15 mouse cellular contexts compared by ENCODE assay signal in the genomic region with DNA sequence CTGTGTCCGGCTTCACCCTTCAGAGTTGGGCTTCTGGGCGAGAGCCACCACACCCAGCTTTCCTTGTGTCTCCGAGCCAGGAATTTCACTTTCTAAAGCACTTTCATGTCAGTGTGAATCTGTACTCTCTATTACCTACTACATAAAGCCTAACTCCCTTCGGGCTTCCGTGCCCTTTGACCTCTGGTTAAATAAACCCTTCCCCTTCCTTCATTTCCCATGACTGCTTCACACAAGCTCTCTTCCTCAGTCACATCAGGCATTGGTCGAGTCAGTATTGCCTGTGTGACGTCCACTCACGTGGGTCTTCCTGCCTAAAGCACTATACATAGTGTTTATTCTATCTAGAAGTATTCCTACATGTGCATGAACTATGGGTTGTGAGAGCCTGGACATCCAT.
A peak's percentile ranks its signal among the peaks of the same experiment; 100 is the strongest.
DNase-seq lines count a peak whose midpoint lies in the region; ATAC-seq lines count a peak whose summit lies in the region.
"Had no signal": no experiment of that assay in that cellular context is flagged by ENCODE, and none has a peak within 500 bp of the region (broad histone marks: within the 10 kb centered on the region; RNA-seq: fewer than 3 reads in every experiment).

No protein-coding gene starts in this region.

- H3K9me3 ChIP-seq in kidney, embryonic 15.5 days (replicated peaks): no peaks in the 10 kb centered on the region
- no peaks in the 10 kb centered on the region for H3K9me3 ChIP-seq in intestine, embryonic 16.5 days (ENCODE audit: control insufficient read depth, low read length)
- no peaks in the 10 kb centered on the region for H3K9me3 ChIP-seq in stomach, embryonic 15.5 days
- H3K9me3 ChIP-seq in forebrain, embryonic 14.5 days (replicated peaks; ENCODE audit: control insufficient read depth, low read length): no peaks in the 10 kb centered on the region
- H3K9me3 ChIP-seq: embryonic facial prominence, embryonic 13.5 days; midbrain, embryonic 15.5 days; neural tube, embryonic 13.5 days had no signal

- peak overlapping the region; percentile 63 for H3K27ac ChIP-seq in kidney, embryonic 15.5 days
- H3K27ac ChIP-seq in intestine, embryonic 16.5 days (ENCODE audit: low read length): no peak overlapping the region
- peak overlapping the region; percentile 40; the same call in 1 of the 2 replicates for H3K27ac ChIP-seq in stomach, embryonic 15.5 days
- no peak overlapping the region for H3K27ac ChIP-seq in forebrain, embryonic 14.5 days (ENCODE audit: low read depth, low read length)
- H3K27ac ChIP-seq: limb, embryonic 13.5 days had no signal

- peaks cover 35% of the 10 kb centered on the region for H3K4me1 ChIP-seq in kidney, embryonic 15.5 days
- peaks cover 13% of the 10 kb centered on the region for H3K4me1 ChIP-seq in intestine, embryonic 16.5 days (ENCODE audit: control insufficient read depth, insufficient read depth, low read length)
- peaks cover 10% of the 10 kb centered on the region; the same call in 1 of the 2 replicates for H3K4me1 ChIP-seq in stomach, embryonic 15.5 days
- H3K4me1 ChIP-seq in forebrain, embryonic 14.5 days (ENCODE audit: control insufficient read depth, insufficient read depth, low read length): no peaks in the 10 kb centered on the region

- 40% methylated on average over 8 of the region's 8 CpGs for WGBS in kidney, embryonic 15.5 days
- 39% methylated on average over 8 of the region's 8 CpGs for WGBS in intestine, embryonic 16.5 days
- WGBS in stomach, embryonic 15.5 days: 40% methylated on average over 8 of the region's 8 CpGs
- 74% methylated on average over 8 of the region's 8 CpGs for WGBS in forebrain, embryonic 14.5 days

- no peak overlapping the region for H3K4me3 ChIP-seq in kidney, embryonic 15.5 days (replicated peaks)
- no peak overlapping the region for H3K4me3 ChIP-seq in intestine, embryonic 16.5 days (ENCODE audit: low read length)
- H3K4me3 ChIP-seq in stomach, embryonic 15.5 days (replicated peaks): no peak overlapping the region
- no peak overlapping the region for H3K4me3 ChIP-seq in forebrain, embryonic 14.5 days (ENCODE audit: low read depth, low read length)
- H3K4me3 ChIP-seq: embryonic facial prominence, embryonic 13.5 days; limb, embryonic 13.5 days; midbrain, embryonic 15.5 days; neural tube, embryonic 13.5 days had no signal

- peak; percentile 4; the same call in 1 of the 2 replicates for ATAC-seq in kidney, embryonic 15.5 days (replicated peaks; ENCODE audit: low FRiP score)
- ATAC-seq in intestine, embryonic 16.5 days: peak; percentile 52
- no peak for ATAC-seq in stomach, embryonic 15.5 days (ENCODE audit: insufficient read depth, low FRiP score, low read depth)
- no peak for ATAC-seq in forebrain, embryonic 14.5 days
- ATAC-seq: inflammation-experienced regulatory T-cells, adult 6 months had no signal

- no peaks in the 10 kb centered on the region for H3K36me3 ChIP-seq in kidney, embryonic 15.5 days
- no peaks in the 10 kb centered on the region for H3K36me3 ChIP-seq in intestine, embryonic 16.5 days (ENCODE audit: control insufficient read depth, insufficient read depth, low read length)
- no peaks in the 10 kb centered on the region for H3K36me3 ChIP-seq in stomach, embryonic 15.5 days
- H3K36me3 ChIP-seq in forebrain, embryonic 14.5 days (ENCODE audit: control insufficient read depth, insufficient read depth, low read length): no peaks in the 10 kb centered on the region
- H3K36me3 ChIP-seq: embryonic facial prominence, embryonic 13.5 days; limb, embryonic 13.5 days; midbrain, embryonic 15.5 days; neural tube, embryonic 13.5 days had no signal

- 0 out of 2 replicates have a peak overlapping the region, but pooled peaks have one; percentile 7 for H3K4me2 ChIP-seq in kidney, embryonic 15.5 days
- no peak overlapping the region for H3K4me2 ChIP-seq in intestine, embryonic 16.5 days (ENCODE audit: low read depth, low read length)
- 0 out of 2 replicates have a peak overlapping the region, but pooled peaks have one; percentile 5 for H3K4me2 ChIP-seq in stomach, embryonic 15.5 days
- H3K4me2 ChIP-seq in forebrain, embryonic 14.5 days (ENCODE audit: low read length): no peak overlapping the region
- H3K4me2 ChIP-seq: embryonic facial prominence, embryonic 13.5 days; limb, embryonic 13.5 days; midbrain, embryonic 15.5 days; neural tube, embryonic 13.5 days had no signal

- no peak for DNase-seq in kidney, postnatal 10 days
- peak; percentile 61 for DNase-seq in embryo, embryonic 10.5 days (ENCODE audit: low spot score)
- no peak for DNase-seq in forebrain, embryonic 14.5 days (ENCODE audit: low spot score)
- no peak for DNase-seq in spleen, postnatal 14 days (ENCODE audit: low spot score in 2 of 2)
- DNase-seq: cerebellum, adult 2 months; layer of hippocampus, adult 9-11 months; lung, postnatal 4 days had no signal

- H3K9ac ChIP-seq in kidney, embryonic 15.5 days: no peak overlapping the region
- 0 out of 2 replicates have a peak overlapping the region, but pooled peaks have one; percentile 35 for H3K9ac ChIP-seq in intestine, embryonic 16.5 days (ENCODE audit: low read depth, low read length)
- no peak overlapping the region for H3K9ac ChIP-seq in stomach, embryonic 15.5 days
- H3K9ac ChIP-seq in forebrain, embryonic 14.5 days (ENCODE audit: low read length): no peak overlapping the region
- H3K9ac ChIP-seq: embryonic facial prominence, embryonic 13.5 days; limb, embryonic 13.5 days; midbrain, embryonic 15.5 days; neural tube, embryonic 13.5 days had no signal

- no peaks in the 10 kb centered on the region for H3K27me3 ChIP-seq in kidney, embryonic 15.5 days
- H3K27me3 ChIP-seq in intestine, embryonic 16.5 days (replicated peaks; ENCODE audit: control insufficient read depth, insufficient read depth, low read length): no peaks in the 10 kb centered on the region
- H3K27me3 ChIP-seq in stomach, embryonic 15.5 days (replicated peaks): no peaks in the 10 kb centered on the region
- no peaks in the 10 kb centered on the region for H3K27me3 ChIP-seq in forebrain, embryonic 14.5 days (replicated peaks; ENCODE audit: control insufficient read depth, insufficient read depth, low read length)
- H3K27me3 ChIP-seq: embryonic facial prominence, embryonic 13.5 days; limb, embryonic 13.5 days; midbrain, embryonic 15.5 days; neural tube, embryonic 13.5 days had no signal

Comparison
In these comparisons a context has a peak if more than half of its experiments do, and no peak if none do; other contexts are left out.
1. ATAC-seq: peak in kidney, embryonic 15.5 days (single experiment) and intestine, embryonic 16.5 days (single experiment); none in stomach, embryonic 15.5 days (single experiment) and forebrain, embryonic 14.5 days (single experiment).
2. H3K27ac ChIP-seq: peak in kidney, embryonic 15.5 days (single experiment) and stomach, embryonic 15.5 days (single experiment); none in intestine, embryonic 16.5 days (single experiment) and forebrain, embryonic 14.5 days (single experiment).
3. H3K4me2 ChIP-seq: peak in kidney, embryonic 15.5 days (single experiment) and stomach, embryonic 15.5 days (single experiment); none in intestine, embryonic 16.5 days (single experiment) and forebrain, embryonic 14.5 days (single experiment).